In the genomic region with DNA sequence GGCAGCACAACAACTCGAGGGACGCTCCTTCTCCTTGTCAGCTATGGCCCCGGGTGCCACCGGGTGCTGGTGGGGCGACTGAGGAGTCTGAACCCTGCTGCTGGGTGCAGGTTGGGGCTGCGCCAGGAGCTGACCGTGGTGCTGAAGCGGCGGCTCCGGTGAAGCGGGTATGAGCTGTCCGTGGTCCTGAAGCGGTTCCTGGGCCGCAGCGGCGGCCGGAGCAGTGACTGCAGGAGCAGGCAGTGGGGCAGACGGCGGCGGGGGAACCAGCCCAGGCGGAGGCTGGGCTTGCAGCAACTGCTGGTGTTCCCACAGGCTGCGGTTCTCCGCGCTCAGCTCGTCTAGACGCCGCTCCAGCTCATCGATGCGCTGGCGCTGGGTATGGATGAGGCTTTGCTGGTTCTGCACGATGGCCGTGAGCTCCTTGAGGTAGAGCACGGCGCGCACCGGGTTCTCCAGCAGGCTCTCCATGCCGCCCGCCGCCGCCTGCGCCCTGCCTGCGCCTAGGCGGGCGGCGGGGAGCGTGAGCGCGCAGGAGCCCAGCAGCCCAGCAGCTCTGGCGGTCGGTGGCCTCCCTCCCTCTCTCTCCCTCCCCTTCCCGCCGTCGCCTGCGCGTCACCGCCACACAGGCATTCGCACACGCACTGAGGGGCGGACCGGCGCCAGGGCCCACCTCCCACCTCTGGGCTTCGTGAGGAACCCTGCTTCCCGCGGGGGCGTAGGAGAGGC, we compare ENCODE assay signal across 8 mouse cellular contexts. TPM values are rescaled to one million over a fixed set of nuclear protein-coding genes. Genes with fewer than 3 reads are reported as not detected.
DNase-seq lines count a peak whose midpoint lies in the region; ATAC-seq lines count a peak whose summit lies in the region.

Gene Iqsec3, minus strand, starts transcription at position 586 of the 729 bp plus-strand sequence.

- peaks cover 14% of the 10 kb centered on the region for H3K4me1 ChIP-seq in hindbrain, embryonic 10.5 days (replicated peaks)
- peaks cover 2% of the 10 kb centered on the region; the same call in 1 of the 2 replicates for H3K4me1 ChIP-seq in lung, embryonic 16.5 days (replicated peaks; ENCODE audit: control insufficient read depth, insufficient read depth, low read length)

- under 1% methylated on average over 65 of the region's 65 CpGs for WGBS in hindbrain, embryonic 10.5 days
- WGBS in lung, embryonic 16.5 days, result under 1% methylated on average over 56 of the region's 65 CpGs

- peak; percentile 86 for DNase-seq in ES-CJ7 (ENCODE audit: low read depth, low spot score)
- peak; percentile 45 to 51 for DNase-seq in cerebellum, adult 18-20 months
- peak; percentile 56 to 83 for DNase-seq in frontal cortex, adult 2 months (ENCODE audit: extremely low spot score in 1 of 2, low spot score in 1 of 2)
- DNase-seq in hindbrain, embryonic 10.5 days (ENCODE audit: low spot score), result peak; percentile 93
- peak; percentile 94 to 95 for DNase-seq in layer of hippocampus, postnatal 10 days (ENCODE audit: low spot score in 2 of 2)
- DNase-seq in ovary, postnatal 36 days (ENCODE audit: low spot score), result peak; percentile 97
- peak; percentile 86 for DNase-seq in thymus, postnatal 25 days

- H3K36me3 ChIP-seq in hindbrain, embryonic 10.5 days, result no peaks in the 10 kb centered on the region
- H3K36me3 ChIP-seq in lung, embryonic 16.5 days (ENCODE audit: control insufficient read depth, insufficient read depth, low read length), result no peaks in the 10 kb centered on the region

- H3K4me2 ChIP-seq in lung, embryonic 16.5 days (ENCODE audit: low read depth, low read length), result peak within 1 kb of the TSS; percentile 38

- H3K4me3 ChIP-seq in hindbrain, embryonic 10.5 days, result peak within 1 kb of the TSS; percentile 53
- peak within 1 kb of the TSS; percentile 13 for H3K4me3 ChIP-seq in lung, embryonic 16.5 days (ENCODE audit: low read length)

- no peaks in the 10 kb centered on the region for H3K9me3 ChIP-seq in hindbrain, embryonic 10.5 days
- no peaks in the 10 kb centered on the region for H3K9me3 ChIP-seq in lung, embryonic 16.5 days (ENCODE audit: control insufficient read depth, low read length)

- no peak within 1 kb of the TSS for H3K9ac ChIP-seq in lung, embryonic 16.5 days (ENCODE audit: low read length)

- ATAC-seq in lung, embryonic 16.5 days (ENCODE audit: low read depth), result peak; percentile 97

- peaks cover 39% of the 10 kb centered on the region for H3K27me3 ChIP-seq in hindbrain, embryonic 10.5 days (ENCODE audit: insufficient read depth, poor library complexity, severe bottlenecking)
- H3K27me3 ChIP-seq in lung, embryonic 16.5 days (ENCODE audit: control insufficient read depth, insufficient read depth, low read depth, low read length), result peaks cover 17% of the 10 kb centered on the region

- H3K27ac ChIP-seq in hindbrain, embryonic 10.5 days, result peak within 1 kb of the TSS; percentile 9
- H3K27ac ChIP-seq in lung, embryonic 16.5 days (ENCODE audit: low read length), result no peak within 1 kb of the TSS

RNA-seq across cellular contexts. Expression of gene Iqsec3, which starts in this region (rescaled TPM):
- 105 and 107 TPM in 2 replicates for polyA plus RNA-seq in frontal cortex, adult 2 months (2012; rRNA removed)
- polyA plus RNA-seq in hindbrain, embryonic 10.5 days (2016; fragmentation: Nextera tagmentation; extraction: Ambion mirVana), result 0.26 and 1.5 TPM in 2 replicates
- total RNA-seq in layer of hippocampus, postnatal 10 days (2021), result 10 to 100 TPM; 81.2 to 83.8 TPM
- not detected in 2 replicates for polyA plus RNA-seq in lung, embryonic 16.5 days (2015; fragmentation: Nextera tagmentation; extraction: Ambion mirVana)

Comparison
In these comparisons a context has a peak if more than half of its experiments do, and no peak if none do; other contexts are left out.
1. RNA of gene Iqsec3 (polyA plus RNA-seq): 105 to 107 TPM in frontal cortex, adult 2 months; 0.26 to 1.5 TPM in hindbrain, embryonic 10.5 days and not detected in lung, embryonic 16.5 days; every median in the first group is over 10 times any median in the second.
2. Peak in ATAC-seq, H3K4me3 ChIP-seq and H3K4me2 ChIP-seq in lung, embryonic 16.5 days; RNA of the gene not detected or under 1 TPM.
3. Peak in every context shown above with its lines, with median percentiles within 50 percentile points of each other: DNase-seq.